Mouse (Mus musculus): ENCODE results near the gene Rnf169.

Gene Rnf169

GRCm38 (mm10) chr7:99980132-99980591 lies at the start of gene Rnf169:
TSS of gene Rnf169 (minus strand) at chr7:99980448.
- in situ Hi-C loops (cut with MboI, MseI) = no loop called here

DNA sequence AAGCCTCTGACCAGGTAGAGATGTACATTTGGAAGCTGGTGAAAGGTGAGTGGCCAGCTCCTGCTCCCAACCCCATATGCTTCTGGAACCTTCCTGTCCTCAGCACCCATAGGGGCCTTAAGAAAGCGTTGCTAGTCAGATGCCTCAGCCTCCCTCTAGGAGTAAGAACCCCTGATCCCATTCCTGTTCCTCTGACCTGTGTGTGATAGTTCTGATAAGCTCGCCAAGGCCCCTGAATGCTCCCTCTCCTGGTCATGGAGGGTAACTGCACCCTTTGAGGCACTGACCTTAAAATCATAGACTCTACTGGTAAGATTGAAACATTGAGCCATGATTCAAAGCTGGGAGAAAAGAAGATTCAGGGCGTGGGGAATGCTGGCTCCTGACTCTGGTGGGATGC lies 49.1 kb upstream of the Rnf169 start:
- in situ Hi-C loops (cut with MboI, MseI) = no loop called here

GRCm38 (mm10) chr7:100027353-100027752 lies 47.1 kb upstream of the Rnf169 start:
- in situ Hi-C loops (cut with MboI, MseI) = no loop called here

DNA sequence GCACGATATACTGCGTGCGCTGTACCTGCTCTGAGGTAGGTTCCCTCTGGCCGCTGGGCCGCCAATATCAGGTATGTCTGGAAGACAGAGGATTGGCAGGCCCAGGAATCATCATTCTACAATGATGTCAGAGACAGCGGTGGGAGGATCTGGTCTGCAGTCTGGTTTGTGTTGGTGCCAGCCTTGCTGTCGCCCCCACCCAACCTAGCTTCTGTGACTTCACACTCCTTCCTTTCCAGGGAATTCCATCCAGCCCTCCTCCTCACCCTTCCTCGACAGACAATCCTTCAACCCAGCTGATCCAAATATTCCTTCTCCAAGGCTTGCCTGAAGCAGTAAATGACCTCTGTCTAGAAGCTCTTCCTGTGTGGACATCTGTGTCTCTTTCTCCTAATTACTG lies 36.8 kb upstream of the Rnf169 start:
- in situ Hi-C loops (cut with MboI, MseI) = no loop called here

DNA sequence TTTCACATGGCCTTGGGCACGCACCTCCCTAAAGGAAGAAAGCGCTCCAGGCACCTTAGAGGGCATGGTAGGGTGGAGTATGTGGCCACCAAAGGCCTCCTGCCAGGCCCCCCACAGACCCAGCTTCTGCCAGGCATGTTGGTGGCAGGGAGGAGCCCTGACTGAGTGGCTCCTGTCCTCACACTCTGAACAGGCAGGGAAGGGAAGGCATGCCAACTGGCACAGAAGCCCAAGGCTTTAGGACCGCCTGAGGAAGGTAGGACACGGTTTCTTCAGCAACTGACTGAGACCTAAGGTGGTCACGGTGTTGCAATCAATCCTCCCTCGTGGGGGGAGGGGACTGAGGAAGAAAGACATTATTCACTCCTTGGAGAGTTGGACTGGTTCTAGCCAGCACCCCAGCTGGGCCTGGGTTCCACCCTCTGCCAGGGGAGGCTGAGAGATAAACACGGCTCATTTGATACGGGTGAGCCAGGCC lies 33.9 kb upstream of the Rnf169 start:
- in situ Hi-C loops (cut with MboI, MseI) = no loop called here

GRCm38 (mm10) chr7:100012515-100012914 lies 32.3 kb upstream of the Rnf169 start:
- in situ Hi-C loops (cut with MboI, MseI) = no loop called here

- in situ Hi-C loops (cut with MboI, MseI) = no loop called here
Measured at GRCm38 (mm10) chr7:100012085-100012484, 31.8 kb upstream of the Rnf169 start.

DNA sequence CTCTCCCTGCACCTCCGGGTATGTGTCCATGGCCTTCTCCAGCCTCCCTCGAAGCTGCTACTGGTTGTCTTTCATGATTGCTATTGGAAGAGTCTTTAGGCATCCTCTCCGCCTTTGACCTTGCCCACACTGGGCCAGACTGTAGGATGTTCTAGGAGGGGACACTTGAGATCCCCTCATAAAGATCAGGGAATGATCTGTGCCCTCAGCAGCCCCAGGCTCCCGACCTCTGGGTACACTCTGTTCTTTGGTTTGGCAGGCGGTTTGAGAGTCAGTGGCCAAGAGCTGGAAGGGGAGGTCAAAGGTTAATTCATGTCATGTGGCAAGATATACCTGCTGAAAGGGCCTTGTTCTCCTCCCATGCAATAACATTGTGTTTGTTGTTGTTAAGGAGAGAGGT lies 30.5 kb upstream of the Rnf169 start:
- in situ Hi-C loops (cut with MboI, MseI) = no loop called here

DNA sequence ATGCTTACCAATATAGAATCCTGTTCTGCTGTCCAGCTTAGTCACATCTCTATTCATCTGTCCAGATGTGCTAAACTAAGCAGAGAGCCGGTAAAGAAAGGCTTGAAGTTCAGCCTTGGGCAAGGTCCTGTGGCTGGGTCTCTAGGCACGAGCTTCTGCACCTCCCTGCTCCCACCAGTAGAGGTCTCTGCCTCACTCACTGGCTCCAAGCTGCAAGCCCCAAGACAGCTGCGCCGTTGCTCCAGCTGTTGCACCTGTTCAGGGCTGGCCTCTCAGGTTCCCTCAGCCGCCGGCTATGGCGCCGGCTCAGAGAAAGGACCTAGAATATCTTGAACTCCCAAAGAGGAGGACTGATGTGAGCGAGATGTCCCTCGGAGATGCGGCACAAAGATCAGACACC lies 29.4 kb upstream of the Rnf169 start:
- in situ Hi-C loops (cut with MboI, MseI) = loop anchor here (10.0 kb wide), 1 partner anchor 1975 kb away; no protein-coding TSS in a partner anchor

DNA sequence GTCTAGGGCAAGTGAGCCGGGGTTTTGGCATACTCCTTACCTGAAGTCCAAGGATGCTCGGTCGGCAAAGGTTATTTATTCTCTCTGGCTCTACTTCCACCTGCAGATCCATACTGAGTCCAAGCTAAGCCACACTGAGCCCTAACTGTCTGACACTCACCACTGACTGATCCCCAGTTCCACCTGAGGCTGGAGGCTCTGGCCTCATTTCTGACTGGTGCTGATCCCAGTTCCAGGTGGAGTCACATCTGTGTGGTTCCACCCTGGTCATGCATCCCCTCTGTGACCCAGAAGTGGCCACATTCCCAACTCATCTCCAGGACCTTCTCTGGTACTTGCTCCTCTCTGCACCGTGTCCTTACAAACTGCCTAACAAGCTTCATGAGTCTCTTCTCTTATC lies 28.5 kb upstream of the Rnf169 start:
- in situ Hi-C loops (cut with MboI, MseI) = loop anchor here (10.0 kb wide), 1 partner anchor 1976 kb away; no protein-coding TSS in a partner anchor

- in situ Hi-C loops (cut with MboI, MseI) = loop anchor here (10.0 kb wide), 1 partner anchor 1978 kb away; no protein-coding TSS in a partner anchor
Measured at GRCm38 (mm10) chr7:100006411-100006810, 26.2 kb upstream of the Rnf169 start.

DNA sequence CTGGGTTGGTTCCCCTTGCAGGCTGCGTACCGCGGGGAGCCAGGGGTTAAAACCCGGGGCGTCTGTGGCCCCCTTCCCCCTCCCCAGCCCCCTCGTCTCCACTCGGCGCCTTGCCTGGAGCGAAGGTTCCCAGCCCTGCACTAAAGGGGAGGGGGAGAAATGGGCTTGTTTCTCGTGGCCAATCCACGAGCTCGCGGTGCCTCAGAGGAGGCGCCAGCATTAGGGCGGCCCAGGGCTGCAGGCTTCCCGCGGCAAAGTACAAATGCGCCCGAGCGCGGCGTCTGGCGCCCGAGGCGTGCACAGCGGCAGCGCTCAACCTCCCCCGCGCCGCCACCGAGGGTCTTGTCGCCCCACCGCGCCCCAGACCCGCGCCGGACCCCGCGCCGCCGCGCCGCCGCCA lies 25.5 kb upstream of the Rnf169 start, which contains the start of gene Chrdl2:
Gene Chrdl2 (plus strand): TSS at position 383 of the 400 bp plus-strand sequence.
- in situ Hi-C loops (cut with MboI, MseI) = loop anchor here (10.0 kb wide), 1 partner anchor 1979 kb away; no protein-coding TSS in a partner anchor

DNA sequence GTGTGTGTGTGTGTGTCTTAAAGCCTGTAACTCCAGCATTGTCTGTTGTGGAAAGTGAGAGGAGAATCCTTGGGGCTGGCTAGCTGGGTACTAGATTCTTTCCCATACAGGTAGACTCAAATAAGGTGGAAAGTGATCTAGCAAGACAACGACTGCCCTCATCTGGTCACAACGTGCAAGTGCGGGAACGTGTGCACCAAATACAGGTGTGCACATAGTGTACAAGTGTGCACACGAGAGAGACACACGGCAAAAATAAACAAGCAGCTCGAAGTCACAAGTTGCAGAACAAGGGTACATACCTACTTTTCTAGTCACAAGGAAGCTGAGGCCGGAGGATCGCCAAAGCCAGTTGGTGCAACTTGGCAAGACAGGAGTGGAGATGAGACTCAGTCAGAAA lies 23.5 kb upstream of the Rnf169 start:
- in situ Hi-C loops (cut with MboI, MseI) = loop anchor here (5.0 to 10.0 kb wide), 2 partner anchors 76 to 1981 kb away; no protein-coding TSS in a partner anchor

DNA sequence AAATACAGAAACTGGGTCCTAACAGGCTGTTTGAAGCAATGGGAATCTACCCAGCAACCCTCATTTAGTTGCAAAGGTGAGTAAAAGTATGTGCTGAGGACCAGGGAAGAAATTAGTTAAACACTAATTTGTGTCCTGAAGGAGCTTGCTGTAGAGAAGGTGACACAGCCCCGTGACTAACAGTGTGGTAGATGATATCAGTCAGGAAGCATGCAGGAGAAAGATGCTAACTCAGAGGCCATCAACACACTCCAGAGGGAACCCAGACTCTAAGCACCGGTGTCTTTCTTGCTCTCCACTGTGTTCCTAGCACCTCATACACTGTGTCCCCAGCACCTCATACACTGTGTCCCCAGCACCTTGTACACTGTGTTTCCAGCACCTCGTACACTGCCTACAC lies 18.4 kb upstream of the Rnf169 start:
- in situ Hi-C loops (cut with MboI, MseI) = no loop called here

GRCm38 (mm10) chr7:99995186-99995585 lies 14.9 kb upstream of the Rnf169 start:
- in situ Hi-C loops (cut with MboI, MseI) = no loop called here

GRCm38 (mm10) chr7:99993159-99993558 lies 12.9 kb upstream of the Rnf169 start:
- in situ Hi-C loops (cut with MboI, MseI) = no loop called here

DNA sequence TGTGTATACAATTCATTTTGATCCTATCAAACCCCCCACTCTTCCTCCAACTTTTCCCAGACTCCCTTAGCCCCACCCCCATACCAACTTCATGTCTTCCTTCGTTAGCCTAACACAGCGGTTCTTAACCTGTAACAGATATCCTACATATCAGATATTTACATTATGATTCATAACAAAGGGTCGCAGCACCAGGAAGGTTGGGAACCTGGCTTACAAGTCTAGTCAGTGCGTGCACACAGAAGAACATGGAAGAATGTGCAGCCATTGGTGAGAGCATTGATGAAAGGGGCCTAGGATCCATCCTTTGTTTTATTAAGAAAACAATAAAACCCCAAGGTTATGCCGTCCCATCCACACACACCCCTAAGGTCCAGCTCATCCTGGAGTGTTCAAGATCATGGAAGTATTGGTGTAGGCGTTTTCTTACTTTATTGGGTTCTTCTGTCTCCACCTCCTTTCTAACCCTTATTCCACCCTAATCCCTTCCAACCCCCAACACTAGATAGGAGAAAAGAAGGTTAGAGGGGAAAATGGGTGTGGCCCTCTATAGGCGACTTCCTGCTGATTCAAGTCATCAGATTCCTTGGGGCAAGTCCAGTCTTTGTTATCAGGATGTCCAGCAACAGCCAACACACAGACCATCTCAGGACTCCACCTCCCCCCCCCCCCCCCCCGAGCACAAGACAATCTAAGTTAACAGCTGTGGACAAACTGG lies 10.9 kb upstream of the Rnf169 start:
- in situ Hi-C loops (cut with MboI, MseI) = no loop called here

- in situ Hi-C loops (cut with MboI, MseI) = no loop called here
Measured at GRCm38 (mm10) chr7:99989844-99990760, 9.9 kb upstream of the Rnf169 start.

DNA sequence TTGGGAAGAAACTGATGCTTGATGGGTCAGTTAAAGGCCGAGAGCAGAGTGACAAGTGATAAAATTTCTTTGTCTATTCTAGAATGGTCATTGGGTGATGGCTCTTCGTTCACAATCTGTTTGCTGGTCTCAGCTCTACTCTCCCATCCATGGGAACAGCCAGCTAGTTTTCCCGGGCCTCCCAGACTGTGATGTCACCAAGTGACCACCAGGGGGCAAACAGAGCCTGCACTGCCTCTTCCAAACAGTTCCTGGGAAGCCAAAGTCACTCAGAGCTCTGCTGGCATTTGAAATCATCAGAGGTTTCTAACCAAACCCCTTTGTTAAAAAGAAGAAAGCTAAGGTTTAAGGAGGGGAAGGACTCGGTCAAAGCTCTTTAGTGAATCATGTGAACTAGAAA lies 8.5 kb upstream of the Rnf169 start:
- in situ Hi-C loops (cut with MboI, MseI) = no loop called here

- in situ Hi-C loops (cut with MboI, MseI) = no loop called here
Measured at GRCm38 (mm10) chr7:99982256-99983242, 2.3 kb upstream of the Rnf169 start.

- in situ Hi-C loops (cut with MboI, MseI) = no loop called here
Measured at GRCm38 (mm10) chr7:99981311-99981710, 1.1 kb upstream of the Rnf169 start.

All from regulatory T cell (primary cell).